Comparison of ENCODE assay signal across 13 mouse cellular contexts in genomic region chr4:35606200-35606599, GRCm38 (mm10).
"Had no signal": no experiment of that assay in that cellular context is flagged by ENCODE, and none has a peak within 500 bp of the region (broad histone marks: within the 10 kb centered on the region; RNA-seq: fewer than 3 reads in every experiment).

No protein-coding gene starts in this region.

- DNase-seq: lung, adult 18-20 months; lung, embryonic 14.5 days; lung, postnatal 10 days; lung, postnatal 4 days; midbrain, embryonic 14.5 days; retina, postnatal 1 day; right cerebral cortex, postnatal 14 days; right cerebral cortex, postnatal 4 days; spleen, adult 18-20 months; thymus, adult 2 months; thymus, postnatal 25 days; thymus, postnatal 4 days had no signal

- ATAC-seq: midbrain, embryonic 16.5 days had no signal
